Mouse (Mus musculus) stomach, postnatal 0 days (tissue): ENCODE data around the gene Mansc1.

Experiments used
- CTCF ChIP-seq: IDR thresholded peaks from 2 replicates; pipeline ENCODE4 v1.5.1; 2016; ENCODE audit warnings: antibody characterized with exemption, low read depth, mild to moderate bottlenecking, moderate library complexity
- EP300 ChIP-seq: optimal IDR thresholded peaks from 2 replicates; pipeline ENCODE3; 2016; ENCODE audit warnings: antibody characterized with exemption

- TF ChIP-seq CTCF (no peak), EP300 (no peak)
Measured at GRCm38 (mm10) chr6:134559635-134560034, 72.7 kb downstream of the Mansc1 start.
